Mouse (Mus musculus) embryonic facial prominence, embryonic 11.5 days (tissue): ENCODE measurements around the gene BC003965. TPM values are rescaled to one million over a fixed set of nuclear protein-coding genes. Genes with fewer than 3 reads are reported as not detected.
"Not testable (repeated sequence)": the region's sequence is repeated elsewhere in the genome, so short reads cannot be mapped to it uniquely, and the experiment has no call there.

ENCODE experiments used
- ATAC-seq: fragments of 200-750 bp; cut with Nextera tagmentation; replicated peaks from 2 replicates; pipeline ENCODE4 v1.8.0; 2017; ENCODE audit warnings: low read depth; ENCODE audit not compliant: insufficient number of reproducible peaks, low FRiP score, low TSS enrichment
- DNase-seq: peaks from one replicate; pipeline ENCODE4 v3.0.0-alpha.2; 2015; ENCODE audit warnings: low spot score
- H3K27ac ChIP-seq: fragments of 300-500 bp; sonication (generic); replicated peaks from 2 replicates; pipeline ENCODE4 v1.5.1; 2014; ENCODE audit warnings: mild to moderate bottlenecking, low read depth, low read length, control low read depth
- H3K27me3 ChIP-seq: fragments of 300-500 bp; sonication (generic); 2 replicates; pipeline ENCODE4 v1.6.1; 2014; ENCODE audit warnings: mild to moderate bottlenecking, low read length, moderate library complexity, mixed read lengths; ENCODE audit not compliant: control insufficient read depth, insufficient read depth
- H3K36me3 ChIP-seq: fragments of 300-500 bp; sonication (generic); replicated peaks from 2 replicates; pipeline ENCODE4 v1.6.1; 2014; ENCODE audit warnings: low read depth, mild to moderate bottlenecking, low read length, moderate library complexity, mixed read lengths; ENCODE audit not compliant: control insufficient read depth, insufficient read depth
- H3K4me1 ChIP-seq: fragments of 300-500 bp; sonication (generic); 2 replicates; pipeline ENCODE4 v1.6.1; 2014; ENCODE audit warnings: low read length, mixed read lengths; ENCODE audit not compliant: control insufficient read depth, insufficient read depth
- H3K4me2 ChIP-seq: fragments of 300-500 bp; sonication (generic); 2 replicates; pipeline ENCODE4 v1.6.1; 2014; ENCODE audit warnings: low read depth, mild to moderate bottlenecking, control low read depth, low read length, moderate library complexity
- H3K4me3 ChIP-seq: fragments of 300-500 bp; sonication (generic); 2 replicates; pipeline ENCODE4 v1.5.1; 2014; ENCODE audit warnings: low read depth, low read length, control low read depth
- H3K9ac ChIP-seq: fragments of 300-500 bp; sonication (generic); replicated peaks from 2 replicates; pipeline ENCODE4 v1.6.1; 2014; ENCODE audit warnings: mild to moderate bottlenecking, control low read depth, low read length
- H3K9me3 ChIP-seq: fragments of 300-500 bp; sonication (generic); replicated peaks from 2 replicates; pipeline ENCODE4 v1.6.1; 2016; ENCODE audit warnings: mild to moderate bottlenecking, low read length, inconsistent platforms, mixed read lengths; ENCODE audit not compliant: control insufficient read depth
- WGBS: fragments of 180-500 bp; shearing (Covaris S2); extraction: QIAGEN DNeasy Blood & Tissue Kit; methylation state at CpG from one replicate; pipeline ENCODE4 v1.1.7; 2014; 5-methylcytosine and 5-hydroxymethylcytosine counted together
- polyA plus RNA-seq: library from polyadenylated mRNA; unstranded; fragments of >200 nt; fragmentation: Nextera tagmentation; extraction: Ambion mirVana; gene quantifications from 2 replicates; pipeline ENCODE4 v1.2.1, GENCODE M21; 2014

BC003965 gene
- polyA plus RNA-seq, 1 experiment from 2014 or later = 33.1 TPM

- H3K4me3 ChIP-seq = no peak overlapping the region
- H3K9me3 ChIP-seq = no peaks in the 10 kb centered on the region
- H3K4me2 ChIP-seq = no peak overlapping the region
- no peaks in the 10 kb centered on the region for H3K27me3 ChIP-seq
- ATAC-seq = no peak
- peaks cover 3% of the 10 kb centered on the region for H3K36me3 ChIP-seq
- 92% methylated on average over 3 of the region's 3 CpGs for WGBS
- no peak overlapping the region for H3K27ac ChIP-seq
- no peaks in the 10 kb centered on the region for H3K4me1 ChIP-seq
- DNase-seq = no peak
- no peak overlapping the region for H3K9ac ChIP-seq
Observed at GRCm38 (mm10) chr17:25230700-25231099, 46.3 kb downstream of the BC003965 start.

GRCm38 (mm10) chr17:25231621-25232020 lies 47.3 kb downstream of the BC003965 start:
- H3K9ac ChIP-seq, H3K36me3 ChIP-seq, DNase-seq, H3K4me3 ChIP-seq, H3K27ac ChIP-seq, H3K9me3 ChIP-seq, H3K4me1 ChIP-seq, H3K27me3 ChIP-seq, H3K4me2 ChIP-seq: not testable (repeated sequence)
- ATAC-seq = peak; percentile 61; the same call in 1 of the 2 replicates
- WGBS = 97% methylated on average over 4 of the region's 11 CpGs

- H3K4me3 ChIP-seq = no peak overlapping the region
- no peak for ATAC-seq
- H3K4me1 ChIP-seq = no peaks in the 10 kb centered on the region
- DNase-seq = no peak
- H3K4me2 ChIP-seq = no peak overlapping the region
- no peak overlapping the region for H3K9ac ChIP-seq
- H3K27ac ChIP-seq = no peak overlapping the region
- no peaks in the 10 kb centered on the region for H3K9me3 ChIP-seq
- 87% methylated on average over 9 of the region's 9 CpGs for WGBS
- peaks cover 3% of the 10 kb centered on the region for H3K36me3 ChIP-seq
- no peaks in the 10 kb centered on the region for H3K27me3 ChIP-seq
Observed at GRCm38 (mm10) chr17:25235635-25236034, 51.3 kb downstream of the BC003965 start.

Other genes with a start within 250 kb of the BC003965 start
- gene Mapk8ip3, start 247.6 kb upstream of the BC003965 start, polyA plus RNA-seq = 22.9 and 26.2 TPM in 2 replicates
- gene Jpt2, start 223.9 kb upstream of the BC003965 start, polyA plus RNA-seq = 245 and 249 TPM in 2 replicates
- 9.7 and 10.1 TPM in 2 replicates for gene Cramp1l, start 168.8 kb upstream of the BC003965 start, polyA plus RNA-seq
- 18.4 and 22.1 TPM in 2 replicates for gene Ift140, start 168.5 kb upstream of the BC003965 start, polyA plus RNA-seq
- 9.6 and 11.7 TPM in 2 replicates for gene Tmem204, start 101.0 kb upstream of the BC003965 start, polyA plus RNA-seq
- 20.6 and 26.7 TPM in 2 replicates for gene Telo2, start 68.6 kb upstream of the BC003965 start, polyA plus RNA-seq
- 0.32 and 0.71 TPM in 2 replicates for gene Ptx4, start 63.8 kb upstream of the BC003965 start, polyA plus RNA-seq
- 19.8 and 21.6 TPM in 2 replicates for gene Clcn7, start 51.2 kb upstream of the BC003965 start, polyA plus RNA-seq
- not detected in 2 replicates for gene Ccdc154, start 22.1 kb upstream of the BC003965 start, polyA plus RNA-seq
- gene Gm38655, start 9.1 kb upstream of the BC003965 start, polyA plus RNA-seq = not detected in 2 replicates
- 4.3 and 5.0 TPM in 2 replicates for gene Unkl, start 3.8 kb downstream of the BC003965 start, polyA plus RNA-seq
- gene Gnptg, start 55.6 kb downstream of the BC003965 start, polyA plus RNA-seq = 32.6 and 32.8 TPM in 2 replicates
- gene Tsr3, start 55.6 kb downstream of the BC003965 start, polyA plus RNA-seq = 59.8 and 60.6 TPM in 2 replicates
- 0.45 and 0.66 TPM in 2 replicates for gene Baiap3, start 71.8 kb downstream of the BC003965 start, polyA plus RNA-seq
- 866 and 923 TPM in 2 replicates for gene Ube2i, start 90.1 kb downstream of the BC003965 start, polyA plus RNA-seq
- not detected in 2 replicates for gene Prss34, start 113.8 kb downstream of the BC003965 start, polyA plus RNA-seq
- not detected in 2 replicates for gene Prss28, start 124.1 kb downstream of the BC003965 start, polyA plus RNA-seq
- gene Prss29, start 134.1 kb downstream of the BC003965 start, polyA plus RNA-seq = not detected in 2 replicates
- not detected in 2 replicates for gene Tpsab1, start 161.0 kb downstream of the BC003965 start, polyA plus RNA-seq
- gene Tpsb2, start 181.8 kb downstream of the BC003965 start, polyA plus RNA-seq = not detected in 2 replicates
- 0.32 and 1.2 TPM in 2 replicates for gene Tpsg1, start 184.7 kb downstream of the BC003965 start, polyA plus RNA-seq
- 3.7 TPM in 2 replicates for gene Cacna1h, start 249.2 kb downstream of the BC003965 start, polyA plus RNA-seq